Mouse (Mus musculus) liver, adult 2 months (tissue): Measurements from ENCODE around the gene Nlrp4f.

Experiments
- CTCF ChIP-seq: fragments of 200-500 bp; IDR thresholded peaks from 2 replicates; pipeline ENCODE4 v1.5.1; 2011; ENCODE audit warnings: low read depth, low read length, control low read depth
- POLR2A ChIP-seq: fragments of 200-500 bp; IDR thresholded peaks from 2 replicates; pipeline ENCODE4 v1.6.1; 2011; ENCODE audit warnings: low read length, control low read depth; ENCODE audit not compliant: insufficient read depth; ENCODE audit errors: extremely low read depth

GRCm38 (mm10) chr13:65225945-65226344 lies 20.2 kb upstream of the Nlrp4f start:
- no peak for TF ChIP-seq POLR2A
- TF ChIP-seq CTCF, result no peak
